Mouse (Mus musculus): ENCODE measurements around the gene Copg2.

- no peak for TF ChIP-seq CTCF (IDR thresholded peaks at IDR 0.05; ENCODE audit: borderline replicate concordance, control insufficient read depth, extremely low read depth, insufficient read depth, low read length, poor library complexity)
- no peak for TF ChIP-seq POLR2A (IDR thresholded peaks at IDR 0.05; ENCODE audit: control insufficient read depth, extremely low read depth, insufficient read depth, low read length, poor library complexity)
These were observed 162.1 kb downstream of the Copg2 start for GRCm38 (mm10) chr6:30734465-30734864.
